Mouse (Mus musculus) layer of hippocampus, postnatal 10 days (tissue): ENCODE data around the gene Mybpc2. TPM values are rescaled to one million over a fixed set of nuclear protein-coding genes. Genes with fewer than 3 reads are reported as not detected.
A peak's percentile ranks its signal among the peaks of the same experiment; 100 is the strongest.

Experiments
- DNase-seq, 2 experiments: peaks; one replicate each; pipeline ENCODE4 v3.0.0; 2021; ENCODE audit warnings: low spot score in 2 of 2
- long read RNA-seq: library from polyadenylated mRNA; stranded (forward); transcript quantifications from one replicate; pipeline ENCODE4 v2.0.0, GENCODE M21; 2023
- total RNA-seq, 2 experiments: library from RNA; stranded (reverse); gene quantifications; 2 replicates each; pipeline ENCODE4 v1.2.3; 2021

Mybpc2 gene
- under 1 TPM; 0.11 to 0.18 TPM for total RNA-seq
- long read RNA-seq: 0 reads

- DNase-seq: no peak
Observed at GRCm38 (mm10) chr7:44524502-44524901, at the start of gene Mybpc2. Mybpc2 (minus strand) TSS chr7:44524656.

GRCm38 (mm10) chr7:44572956-44573484 is 48.6 kb upstream of the Mybpc2 start:
- DNase-seq: no peak

- DNase-seq: no peak
Observed at GRCm38 (mm10) chr7:44572213-44572701, 47.8 kb upstream of the Mybpc2 start, which contains the start of gene Napsa. Napsa (plus strand) TSS chr7:44572380.

- DNase-seq: no peak
Observed at GRCm38 (mm10) chr7:44571811-44572210, 47.4 kb upstream of the Mybpc2 start.

- no peak for DNase-seq
Observed at GRCm38 (mm10) chr7:44570989-44571388, 46.5 kb upstream of the Mybpc2 start.

GRCm38 (mm10) chr7:44568803-44569202 is 44.3 kb upstream of the Mybpc2 start:
- DNase-seq: no peak

- DNase-seq: no peak
Observed at GRCm38 (mm10) chr7:44565414-44565813, 41.0 kb upstream of the Mybpc2 start.

GRCm38 (mm10) chr7:44564486-44564885 is 40.0 kb upstream of the Mybpc2 start:
- no peak for DNase-seq

- DNase-seq: no peak
Observed at GRCm38 (mm10) chr7:44563284-44563683, 38.8 kb upstream of the Mybpc2 start.

- DNase-seq: peak; percentile 86
Observed at GRCm38 (mm10) chr7:44560435-44561400, 36.3 kb upstream of the Mybpc2 start.

GRCm38 (mm10) chr7:44557629-44558028 is 33.2 kb upstream of the Mybpc2 start:
- DNase-seq: no peak

- DNase-seq: peak; percentile 94 to 95
Observed at GRCm38 (mm10) chr7:44553826-44554225, 29.4 kb upstream of the Mybpc2 start, which contains the start of gene Nr1h2. Nr1h2 (minus strand) TSS chr7:44553951.

GRCm38 (mm10) chr7:44553196-44553764 is 28.8 kb upstream of the Mybpc2 start:
- DNase-seq: peak; percentile 78 to 83

- DNase-seq: no peak
Observed at GRCm38 (mm10) chr7:44552141-44552908, 27.9 kb upstream of the Mybpc2 start.

- peak in 1 of 2 experiments; percentile 41 for DNase-seq
Observed at GRCm38 (mm10) chr7:44551731-44552130, 27.3 kb upstream of the Mybpc2 start.

- DNase-seq: no peak
Observed at GRCm38 (mm10) chr7:44551301-44551700, 26.8 kb upstream of the Mybpc2 start.

- no peak for DNase-seq
Observed at GRCm38 (mm10) chr7:44550409-44550678, 25.9 kb upstream of the Mybpc2 start.

GRCm38 (mm10) chr7:44549621-44550408 is 25.4 kb upstream of the Mybpc2 start:
- DNase-seq: no peak

- peak; percentile 99 for DNase-seq
Observed at GRCm38 (mm10) chr7:44548497-44549087, 24.1 kb upstream of the Mybpc2 start, which contains the start of gene Pold1. Pold1 (minus strand) TSS chr7:44548849.

GRCm38 (mm10) chr7:44547725-44548124 is 23.3 kb upstream of the Mybpc2 start:
- DNase-seq: no peak
